Mouse (Mus musculus) neural tube, embryonic 15.5 days (tissue): ENCODE measurements at regions not wholly inside any gene's neighbourhood (a gene's known extent, or its start where the extent isn't known, plus 50 kb on each side); places are given as distances from the start of the nearest gene placed in this dataset.

Experiments
- ATAC-seq: fragments of 200-750 bp; cut with Nextera tagmentation; 2 replicates; pipeline ENCODE4 v1.8.0; 2017; ENCODE audit warnings: mild to moderate bottlenecking, moderate TSS enrichment, moderate library complexity; ENCODE audit not compliant: low FRiP score
- H3K27ac ChIP-seq: fragments of 300-500 bp; sonication (generic); replicated peaks from 2 replicates; pipeline ENCODE4 v1.5.1; 2015; ENCODE audit warnings: mild to moderate bottlenecking, inconsistent platforms
- H3K27me3 ChIP-seq: fragments of 300-500 bp; sonication (generic); replicated peaks from 2 replicates; pipeline ENCODE4 v1.6.1; 2015; ENCODE audit warnings: inconsistent platforms
- H3K36me3 ChIP-seq: fragments of 300-500 bp; sonication (generic); 2 replicates; pipeline ENCODE4 v1.6.1; 2015; ENCODE audit warnings: inconsistent platforms
- H3K4me1 ChIP-seq: fragments of 300-500 bp; sonication (generic); 2 replicates; pipeline ENCODE4 v1.6.1; 2015; ENCODE audit warnings: inconsistent platforms
- H3K4me2 ChIP-seq: fragments of 300-500 bp; sonication (generic); 2 replicates; pipeline ENCODE4 v1.6.1; 2015; ENCODE audit warnings: inconsistent platforms, mild to moderate bottlenecking, moderate library complexity
- H3K4me3 ChIP-seq: fragments of 300-500 bp; sonication (generic); replicated peaks from 2 replicates; pipeline ENCODE4 v1.5.1; 2015; ENCODE audit warnings: mild to moderate bottlenecking, inconsistent platforms
- H3K9ac ChIP-seq: fragments of 300-500 bp; sonication (generic); replicated peaks from 2 replicates; pipeline ENCODE4 v1.6.1; 2015; ENCODE audit warnings: mild to moderate bottlenecking, inconsistent platforms
- H3K9me3 ChIP-seq: fragments of 300-500 bp; sonication (generic); replicated peaks from 2 replicates; pipeline ENCODE4 v1.6.1; 2016; ENCODE audit warnings: inconsistent platforms
- WGBS: fragments of 180-500 bp; shearing (Covaris S2); methylation state at CpG from one replicate; pipeline ENCODE4 v1.1.7; 2015; ENCODE audit warnings: mixed read lengths; 5-methylcytosine and 5-hydroxymethylcytosine counted together

- WGBS = 67% methylated on average over 2 of the region's 2 CpGs
- no peak overlapping the region for H3K27ac ChIP-seq
- ATAC-seq = no peak
Observed at GRCm38 (mm10) chr8:92540636-92541035, 133.5 kb upstream of the Irx6 start.

GRCm38 (mm10) chr8:92545347-92546059 lies 128.6 kb upstream of the Irx6 start:
- ATAC-seq = peak; percentile 88
- Histone ChIP-seq H3K9me3 (no peaks in the 10 kb centered on the region), H3K27me3 (no peaks in the 10 kb centered on the region), H3K4me3 (no peak overlapping the region), H3K36me3 (no peaks in the 10 kb centered on the region), H3K4me2 (peak overlapping the region; percentile 37), H3K27ac (peak overlapping the region; percentile 54; the same call in 1 of the 2 replicates), H3K9ac (no peak overlapping the region), H3K4me1 (peaks cover 20% of the 10 kb centered on the region)
- WGBS = 17% methylated on average over 17 of the region's 17 CpGs

More at GRCm38 (mm10) chr8:92540636-92541035, 133.5 kb upstream of the Irx6 start:
- H3K4me1 ChIP-seq = peaks cover 13% of the 10 kb centered on the region
- no peak overlapping the region for H3K4me3 ChIP-seq
- no peak overlapping the region for H3K4me2 ChIP-seq
- no peaks in the 10 kb centered on the region for H3K36me3 ChIP-seq
- no peak overlapping the region for H3K9ac ChIP-seq
- H3K9me3 ChIP-seq = no peaks in the 10 kb centered on the region
- no peaks in the 10 kb centered on the region for H3K27me3 ChIP-seq

- Histone ChIP-seq H3K4me2 (no peak overlapping the region), H3K27me3 (0 out of 2 replicates have a peak, but pooled peaks cover 2% of the 10 kb centered on the region), H3K4me3 (no peak overlapping the region), H3K4me1 (0 out of 2 replicates have a peak, but pooled peaks cover 10% of the 10 kb centered on the region), H3K27ac (no peak overlapping the region), H3K9ac (no peak overlapping the region), H3K9me3 (no peaks in the 10 kb centered on the region), H3K36me3 (no peaks in the 10 kb centered on the region)
- no peak for ATAC-seq
- 40% methylated on average over 12 of the region's 12 CpGs for WGBS
Observed at GRCm38 (mm10) chr8:92555140-92555539, 118.9 kb upstream of the Irx6 start.

- 0 out of 2 replicates have a peak, but pooled peaks cover 2% of the 10 kb centered on the region for H3K27me3 ChIP-seq
- no peaks in the 10 kb centered on the region for H3K9me3 ChIP-seq
- WGBS = 57% methylated on average over 7 of the region's 7 CpGs
- H3K4me1 ChIP-seq = 0 out of 2 replicates have a peak, but pooled peaks cover 10% of the 10 kb centered on the region
- no peak for ATAC-seq
- H3K4me3 ChIP-seq = no peak overlapping the region
- no peak overlapping the region for H3K9ac ChIP-seq
- no peak overlapping the region for H3K27ac ChIP-seq
- H3K4me2 ChIP-seq = no peak overlapping the region
- H3K36me3 ChIP-seq = no peaks in the 10 kb centered on the region
Observed at GRCm38 (mm10) chr8:92555631-92556030, 118.5 kb upstream of the Irx6 start.

GRCm38 (mm10) chr8:92562471-92562870 lies 111.6 kb upstream of the Irx6 start:
- Histone ChIP-seq H3K4me2 (no peak overlapping the region), H3K9me3 (no peaks in the 10 kb centered on the region), H3K9ac (no peak overlapping the region), H3K4me1 (peaks cover 3% of the 10 kb centered on the region), H3K27me3 (no peaks in the 10 kb centered on the region), H3K4me3 (no peak overlapping the region), H3K27ac (no peak overlapping the region), H3K36me3 (no peaks in the 10 kb centered on the region)
- 56% methylated on average over 5 of the region's 5 CpGs for WGBS
- 0 out of 2 replicates have a peak, but pooled peaks have one; percentile 14 for ATAC-seq

GRCm38 (mm10) chr8:92562962-92563361 lies 111.1 kb upstream of the Irx6 start:
- no peak overlapping the region for H3K4me3 ChIP-seq
- no peaks in the 10 kb centered on the region for H3K27me3 ChIP-seq
- no peaks in the 10 kb centered on the region for H3K9me3 ChIP-seq
- H3K9ac ChIP-seq = no peak overlapping the region
- no peaks in the 10 kb centered on the region for H3K36me3 ChIP-seq
- no peak overlapping the region for H3K4me2 ChIP-seq
- H3K27ac ChIP-seq = no peak overlapping the region
- 50% methylated on average over 5 of the region's 5 CpGs for WGBS
- peaks cover 3% of the 10 kb centered on the region for H3K4me1 ChIP-seq
- peak; percentile 66; the same call in 1 of the 2 replicates for ATAC-seq

GRCm38 (mm10) chr8:92569650-92570049 lies 104.4 kb upstream of the Irx6 start:
- no peak for ATAC-seq
- H3K4me2 ChIP-seq = peak overlapping the region; percentile 5; the same call in 1 of the 2 replicates
- no peaks in the 10 kb centered on the region for H3K9me3 ChIP-seq
- H3K4me3 ChIP-seq = no peak overlapping the region
- H3K9ac ChIP-seq = no peak overlapping the region
- no peaks in the 10 kb centered on the region for H3K36me3 ChIP-seq
- no peaks in the 10 kb centered on the region for H3K27me3 ChIP-seq
- H3K27ac ChIP-seq = no peak overlapping the region
- peaks cover 9% of the 10 kb centered on the region for H3K4me1 ChIP-seq
- WGBS = 27% methylated on average over 10 of the region's 10 CpGs

GRCm38 (mm10) chr8:92579446-92579845 lies 94.6 kb upstream of the Irx6 start:
- no peaks in the 10 kb centered on the region for H3K4me1 ChIP-seq
- no peaks in the 10 kb centered on the region for H3K27me3 ChIP-seq
- 72% methylated on average over 2 of the region's 2 CpGs for WGBS
- no peak for ATAC-seq
- no peak overlapping the region for H3K4me2 ChIP-seq
- no peak overlapping the region for H3K27ac ChIP-seq
- H3K36me3 ChIP-seq = no peaks in the 10 kb centered on the region
- H3K9me3 ChIP-seq = no peaks in the 10 kb centered on the region
- no peak overlapping the region for H3K4me3 ChIP-seq
- H3K9ac ChIP-seq = no peak overlapping the region

GRCm38 (mm10) chr8:92581051-92581450 lies 93.0 kb upstream of the Irx6 start:
- 88% methylated on average over 2 of the region's 2 CpGs for WGBS
- Histone ChIP-seq H3K36me3 (no peaks in the 10 kb centered on the region), H3K4me2 (no peak overlapping the region), H3K9me3 (no peaks in the 10 kb centered on the region), H3K27ac (no peak overlapping the region), H3K27me3 (no peaks in the 10 kb centered on the region), H3K4me3 (no peak overlapping the region), H3K9ac (no peak overlapping the region), H3K4me1 (no peaks in the 10 kb centered on the region)
- no peak for ATAC-seq

- Histone ChIP-seq H3K27ac (no peak overlapping the region), H3K9ac (no peak overlapping the region), H3K36me3 (no peaks in the 10 kb centered on the region), H3K27me3 (no peaks in the 10 kb centered on the region), H3K4me1 (no peaks in the 10 kb centered on the region), H3K4me3 (no peak overlapping the region), H3K4me2 (no peak overlapping the region), H3K9me3 (no peaks in the 10 kb centered on the region)
- WGBS = 95% methylated on average over 3 of the region's 3 CpGs
- no peak for ATAC-seq
Observed at GRCm38 (mm10) chr8:92600766-92601165, 73.3 kb upstream of the Irx6 start.

GRCm38 (mm10) chr8:92602973-92603372 lies 71.1 kb upstream of the Irx6 start:
- Histone ChIP-seq H3K9me3 (no peaks in the 10 kb centered on the region), H3K36me3 (no peaks in the 10 kb centered on the region), H3K9ac (no peak overlapping the region), H3K4me1 (no peaks in the 10 kb centered on the region), H3K4me2 (no peak overlapping the region), H3K27ac (no peak overlapping the region), H3K27me3 (no peaks in the 10 kb centered on the region), H3K4me3 (no peak overlapping the region)
- ATAC-seq = no peak
- 81% methylated on average over 7 of the region's 7 CpGs for WGBS

- H3K9ac ChIP-seq = no peak overlapping the region
- peaks cover 6% of the 10 kb centered on the region; the same call in 1 of the 2 replicates for H3K4me1 ChIP-seq
- no peak overlapping the region for H3K4me3 ChIP-seq
- H3K27me3 ChIP-seq = no peaks in the 10 kb centered on the region
- H3K9me3 ChIP-seq = no peaks in the 10 kb centered on the region
- H3K4me2 ChIP-seq = no peak overlapping the region
- no peak for ATAC-seq
- H3K36me3 ChIP-seq = no peaks in the 10 kb centered on the region
- H3K27ac ChIP-seq = no peak overlapping the region
- WGBS = 92% methylated on average over 5 of the region's 5 CpGs
Observed at GRCm38 (mm10) chr8:92605631-92606030, 68.5 kb upstream of the Irx6 start.
